Mouse (Mus musculus): ENCODE data around the gene Wdr31.

Gene Wdr31

GRCm38 (mm10) chr4:62470598-62471051 is at the start of gene Wdr31:
TSS of gene Wdr31 (minus strand) at chr4:62470896.
- no peak for DNase-seq (ENCODE audit: extremely low read depth, low read depth)

- peak; percentile 66 for DNase-seq (ENCODE audit: extremely low read depth, low read depth)
Observed at GRCm38 (mm10) chr4:62519849-62520233, 49.1 kb upstream of the Wdr31 start, which contains the start of gene Alad. TSS of gene Alad (minus strand) at chr4:62519918.

DNA sequence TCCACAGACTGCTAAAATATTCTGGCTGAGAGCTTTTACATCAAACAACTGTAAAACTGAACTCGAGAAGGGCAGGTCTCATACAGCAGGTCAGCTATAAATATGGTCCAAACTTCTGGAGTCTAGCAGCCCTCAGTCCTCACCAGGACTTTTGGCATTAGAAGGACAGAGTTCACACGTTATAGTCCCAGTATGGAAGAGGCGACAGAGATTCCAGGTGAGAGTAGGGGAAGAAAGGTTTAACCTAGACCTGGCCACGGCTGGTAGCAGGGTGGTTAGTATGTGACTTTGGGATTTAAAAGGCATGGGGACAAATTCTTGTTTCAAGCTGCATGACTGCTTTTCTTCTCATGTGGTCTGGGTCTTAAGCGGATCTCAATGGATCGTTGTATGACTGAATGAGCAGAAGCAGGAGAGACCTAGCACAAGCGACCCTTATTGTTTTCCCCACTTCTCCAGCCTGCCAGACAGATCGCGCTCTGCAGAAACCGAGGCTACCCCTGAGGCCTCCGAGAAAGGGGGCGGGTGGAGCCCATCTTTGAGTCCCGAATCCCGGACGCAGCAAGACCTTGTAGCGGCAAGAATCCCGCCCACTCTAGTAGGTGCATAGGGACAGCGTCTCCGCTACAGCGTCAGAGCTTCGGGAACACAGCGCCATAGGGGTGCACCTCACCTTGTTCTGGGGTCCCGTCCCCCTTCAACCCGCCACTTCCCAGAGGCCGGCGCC is 48.6 kb upstream of the Wdr31 start:
- peak; percentile 71 for DNase-seq (ENCODE audit: extremely low read depth, low read depth)

GRCm38 (mm10) chr4:62518416-62519121 is 47.9 kb upstream of the Wdr31 start:
- no peak for DNase-seq (ENCODE audit: extremely low read depth, low read depth)

GRCm38 (mm10) chr4:62517538-62518415 is 47.1 kb upstream of the Wdr31 start:
- DNase-seq (ENCODE audit: extremely low read depth, low read depth) = peak; percentile 44

DNA sequence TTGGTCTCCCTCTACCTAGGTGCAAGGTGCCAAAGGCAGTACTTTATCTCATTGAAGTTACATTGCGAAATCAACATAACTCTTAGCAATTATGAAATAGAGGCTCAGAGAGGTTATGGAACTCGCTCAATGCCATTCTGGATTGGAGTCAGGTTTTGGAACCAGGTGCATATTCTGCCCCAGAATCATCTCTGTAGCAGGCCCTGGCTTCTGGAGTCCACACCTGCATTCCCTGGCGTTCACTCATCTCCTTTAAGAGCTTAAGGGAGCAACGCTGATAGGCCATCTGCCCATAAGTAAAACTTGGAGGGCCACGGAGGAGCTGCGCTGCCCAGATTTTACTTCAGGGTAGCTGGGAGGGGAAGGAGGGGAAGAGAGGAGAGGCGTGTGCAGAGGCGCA is 46.4 kb upstream of the Wdr31 start:
- peak; percentile 35 for DNase-seq (ENCODE audit: extremely low read depth, low read depth)

DNA sequence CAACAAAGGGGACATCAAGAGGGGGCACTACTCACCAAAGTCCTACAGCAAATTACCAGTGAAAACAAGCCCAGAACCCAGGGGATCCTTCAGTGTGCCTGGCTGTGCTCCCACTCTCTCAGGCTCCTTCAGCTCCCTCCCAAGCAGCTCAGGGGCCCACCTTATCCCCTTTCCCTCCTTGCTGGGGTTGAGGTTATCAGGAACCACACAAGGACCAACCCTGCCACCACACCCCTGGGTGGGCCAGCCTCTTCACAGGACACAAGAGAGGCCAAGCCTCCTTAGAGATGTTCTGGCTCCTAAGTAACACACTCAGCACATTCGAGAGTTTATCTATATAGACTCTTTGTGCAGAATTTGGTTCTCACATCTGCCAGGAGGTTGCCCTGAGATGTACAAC is 45.9 kb upstream of the Wdr31 start:
- peak; percentile 91 for DNase-seq (ENCODE audit: extremely low read depth, low read depth)

- DNase-seq (ENCODE audit: extremely low read depth, low read depth) = no peak
Observed at GRCm38 (mm10) chr4:62516079-62516478, 45.4 kb upstream of the Wdr31 start.

GRCm38 (mm10) chr4:62515490-62515889 is 44.8 kb upstream of the Wdr31 start:
- DNase-seq (ENCODE audit: extremely low read depth, low read depth) = peak; percentile 81

DNA sequence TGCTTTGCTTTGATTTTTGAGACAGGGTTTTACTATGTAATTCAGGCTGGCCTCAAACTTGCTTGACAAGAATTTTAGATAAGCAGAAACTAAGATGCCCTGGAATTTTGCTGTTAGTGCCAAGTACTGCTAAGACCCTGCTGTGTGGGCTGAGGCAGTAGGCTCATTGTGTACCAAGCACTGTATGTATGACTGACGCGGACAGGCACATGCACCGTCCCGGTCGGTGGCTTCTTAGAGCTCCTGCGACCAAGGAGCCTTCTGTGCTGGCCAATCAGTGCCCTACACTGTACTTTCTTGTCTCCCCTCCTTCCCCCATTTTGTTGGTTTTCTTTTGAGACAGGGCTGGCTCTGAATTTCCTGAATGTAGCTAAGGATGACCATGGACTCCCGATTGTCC is 44.3 kb upstream of the Wdr31 start:
- DNase-seq (ENCODE audit: extremely low read depth, low read depth) = no peak

GRCm38 (mm10) chr4:62513998-62514506 is 43.4 kb upstream of the Wdr31 start:
- DNase-seq (ENCODE audit: extremely low read depth, low read depth) = no peak

GRCm38 (mm10) chr4:62509946-62510345 is 39.2 kb upstream of the Wdr31 start:
- DNase-seq (ENCODE audit: extremely low read depth, low read depth) = no peak

DNA sequence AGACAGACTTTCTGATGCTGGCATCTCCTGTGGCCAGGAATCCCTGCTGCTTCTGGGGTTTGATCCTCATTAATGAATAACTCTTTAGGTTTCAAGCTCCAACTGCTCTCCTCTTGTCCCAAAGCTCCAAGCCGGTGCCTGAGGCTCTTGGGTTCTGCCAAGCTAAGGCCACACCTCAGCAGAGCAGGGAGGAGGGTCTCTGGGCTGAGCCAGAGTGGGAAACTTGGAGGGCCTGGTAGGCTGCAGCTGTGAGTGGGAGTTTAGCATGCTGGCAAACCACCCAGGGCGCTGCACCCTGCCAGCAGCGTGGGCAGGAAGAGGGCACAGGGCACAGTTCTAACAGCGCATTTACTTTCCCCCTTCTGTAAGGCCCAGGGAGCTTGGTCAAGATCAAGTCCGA is 38.1 kb upstream of the Wdr31 start:
- DNase-seq (ENCODE audit: extremely low read depth, low read depth) = no peak

GRCm38 (mm10) chr4:62506798-62507197 is 36.1 kb upstream of the Wdr31 start:
- DNase-seq (ENCODE audit: extremely low read depth, low read depth) = no peak

DNA sequence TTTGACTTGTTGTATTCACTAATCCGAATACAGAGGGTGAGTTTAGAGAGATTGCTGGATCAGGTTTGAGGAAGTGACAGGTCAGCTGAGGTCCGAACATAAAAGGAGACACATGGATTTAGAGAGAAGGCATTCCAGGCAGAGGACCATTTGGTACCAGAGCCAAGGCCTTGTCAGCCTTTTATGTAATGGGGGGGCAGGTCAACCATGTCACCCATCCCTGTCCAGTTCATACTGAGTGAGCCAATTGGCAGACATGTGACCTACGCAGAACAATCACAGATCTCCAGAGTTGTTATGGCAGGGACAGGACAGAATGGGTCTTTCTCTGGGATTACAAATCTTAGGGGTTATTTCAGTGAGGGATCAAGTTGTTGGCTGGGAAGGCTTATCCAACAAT is 35.3 kb upstream of the Wdr31 start:
- DNase-seq (ENCODE audit: extremely low read depth, low read depth) = no peak

DNA sequence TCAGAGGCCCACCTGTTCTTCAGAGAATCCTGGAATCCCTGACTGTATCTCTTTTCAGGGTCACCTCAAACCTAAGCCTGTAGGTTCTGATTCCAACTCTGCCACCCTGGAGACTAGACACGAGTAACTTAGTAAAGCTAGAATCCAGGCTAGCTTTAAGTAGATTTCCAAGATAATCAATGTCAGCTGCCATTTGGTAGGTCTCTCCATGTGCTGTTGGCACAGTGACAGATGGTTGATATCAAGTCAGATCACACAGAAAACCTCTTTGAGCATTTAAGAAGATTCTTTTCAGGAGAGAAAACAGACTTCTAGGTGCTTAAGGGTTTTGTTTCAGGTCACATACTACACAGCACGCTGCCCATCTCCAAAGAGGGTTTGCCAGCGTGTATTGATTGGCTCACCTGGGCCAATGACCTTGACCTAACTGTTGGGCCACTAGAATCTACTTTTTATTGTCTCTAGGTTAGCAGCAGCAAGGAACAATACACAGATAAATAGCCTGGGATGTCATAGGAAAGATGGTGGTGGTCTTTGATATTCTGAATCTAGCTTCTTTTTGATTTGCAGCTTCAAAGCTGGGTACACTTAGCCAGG is 32.8 kb upstream of the Wdr31 start, which contains the start of gene Hdhd3:
Gene Hdhd3 (minus strand): TSS at position 94 of the 597 bp plus-strand sequence.
- DNase-seq (ENCODE audit: extremely low read depth, low read depth) = no peak

DNA sequence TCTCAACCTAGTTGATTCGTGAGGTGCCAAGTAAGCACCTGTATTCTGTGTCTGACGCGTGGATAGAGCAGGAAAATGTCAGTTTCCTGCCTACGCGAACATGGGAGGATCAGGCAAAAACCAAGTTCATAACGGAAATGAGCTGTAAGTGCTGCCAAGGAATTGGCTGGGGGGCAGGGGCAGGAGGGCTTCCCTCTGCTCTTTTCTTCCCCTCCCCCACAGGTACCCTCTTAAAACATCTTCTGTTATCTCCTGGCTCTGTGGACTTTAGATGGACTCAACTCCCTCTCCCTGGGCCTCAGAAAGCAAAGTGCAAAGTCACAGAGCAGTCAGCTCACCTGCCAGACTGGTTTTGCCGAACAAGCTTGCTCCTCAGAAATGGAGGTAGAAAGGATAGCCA is 32.3 kb upstream of the Wdr31 start:
- no peak for DNase-seq (ENCODE audit: extremely low read depth, low read depth)

DNA sequence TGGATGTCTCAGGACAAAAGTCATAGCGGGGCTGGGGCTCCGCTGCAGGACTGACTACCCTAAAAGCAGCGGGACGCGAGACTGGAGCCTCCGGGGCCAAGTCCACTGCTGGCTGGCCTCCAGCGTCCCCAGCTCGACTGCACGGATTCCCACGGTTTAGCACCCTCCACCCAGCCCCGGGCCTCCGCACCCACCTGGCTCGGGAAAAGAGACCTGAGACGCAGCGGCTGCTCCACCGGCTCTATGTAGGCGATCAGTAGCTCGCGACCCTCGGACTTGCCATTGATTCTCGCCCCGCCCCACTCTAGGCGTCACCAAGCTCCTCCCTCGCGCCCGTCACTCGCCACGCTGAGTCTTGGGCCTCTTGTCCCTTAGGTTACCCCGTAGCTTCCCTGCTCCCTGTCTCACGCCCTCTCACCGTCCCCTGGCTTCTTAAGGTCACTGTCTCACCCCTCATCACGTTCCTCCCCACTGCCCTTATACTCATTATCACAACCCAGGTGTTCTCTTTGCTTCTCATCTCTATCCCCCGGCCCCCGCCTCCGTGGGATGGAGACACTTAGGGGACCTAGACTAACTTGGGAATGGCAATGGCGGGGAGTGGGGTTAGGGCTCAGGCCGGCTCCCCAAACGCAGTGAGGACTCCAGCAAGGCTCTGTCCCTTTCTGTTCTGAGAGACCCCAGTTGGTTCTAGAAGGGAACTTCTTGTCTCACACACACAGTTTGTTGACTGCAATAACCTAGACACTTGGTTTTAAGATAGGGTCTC is 31.5 kb upstream of the Wdr31 start:
- peak; percentile 86 for DNase-seq (ENCODE audit: extremely low read depth, low read depth)

DNA sequence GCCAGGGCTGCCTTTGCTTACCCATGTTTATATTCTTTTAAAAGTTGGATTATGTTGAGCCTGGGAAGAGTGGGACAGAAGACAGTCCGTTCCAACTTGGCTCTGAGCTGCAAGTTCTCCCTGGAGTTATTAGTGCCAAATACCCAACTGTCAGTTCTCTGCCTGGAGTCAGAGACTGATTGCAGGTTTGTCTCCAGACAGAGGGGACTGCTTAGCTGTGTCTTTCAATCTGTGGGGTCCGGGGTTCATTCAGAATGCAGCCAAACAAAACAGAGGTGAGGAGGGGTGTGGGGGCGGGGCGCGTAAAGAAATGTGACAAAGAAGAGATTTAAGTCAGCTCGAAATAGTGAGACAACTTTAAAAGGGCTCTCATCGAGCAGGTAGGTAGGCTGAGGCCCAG is 30.8 kb upstream of the Wdr31 start:
- DNase-seq (ENCODE audit: extremely low read depth, low read depth) = no peak

GRCm38 (mm10) chr4:62500799-62501198 is 30.1 kb upstream of the Wdr31 start:
- no peak for DNase-seq (ENCODE audit: extremely low read depth, low read depth)
